Mouse (Mus musculus) limb, embryonic 14.5 days (tissue): ENCODE measurements around the gene Dennd6b. TPM values are rescaled to one million over a fixed set of nuclear protein-coding genes. Genes with fewer than 3 reads are reported as not detected.
A peak's percentile ranks its signal among the peaks of the same experiment; 100 is the strongest.

Source experiments
- ATAC-seq: fragments of 200-750 bp; cut with Nextera tagmentation; 2 replicates; pipeline ENCODE4 v1.8.0; 2017; ENCODE audit warnings: low read depth, moderate number of reproducible peaks, moderate TSS enrichment; ENCODE audit not compliant: low FRiP score
- DNase-seq: peaks from one replicate; pipeline ENCODE4 v3.0.0-alpha.2; 2015; ENCODE audit warnings: low spot score
- H3K27ac ChIP-seq: fragments of 300-500 bp; sonication (generic); replicated peaks from 2 replicates; pipeline ENCODE4 v1.5.1; 2014; ENCODE audit warnings: low read depth, mild to moderate bottlenecking, low read length, moderate library complexity, mixed read lengths
- H3K27me3 ChIP-seq: fragments of 300-500 bp; sonication (generic); 2 replicates; pipeline ENCODE4 v1.6.1; 2014; ENCODE audit warnings: low read length, mixed read lengths; ENCODE audit not compliant: control insufficient read depth, insufficient read depth
- H3K36me3 ChIP-seq: fragments of 300-500 bp; sonication (generic); 2 replicates; pipeline ENCODE4 v1.6.1; 2014; ENCODE audit warnings: mild to moderate bottlenecking, low read length, moderate library complexity, mixed read lengths; ENCODE audit not compliant: control insufficient read depth, insufficient read depth
- H3K4me1 ChIP-seq: fragments of 300-500 bp; sonication (generic); 2 replicates; pipeline ENCODE4 v1.6.1; 2014; ENCODE audit warnings: antibody characterized with exemption, low read length, mixed read lengths; ENCODE audit not compliant: control insufficient read depth, insufficient read depth
- H3K4me2 ChIP-seq: fragments of 300-500 bp; sonication (generic); replicated peaks from 2 replicates; pipeline ENCODE4 v1.6.1; 2014; ENCODE audit warnings: low read depth, mild to moderate bottlenecking, low read length, moderate library complexity; ENCODE audit not compliant: severe bottlenecking
- H3K4me3 ChIP-seq: fragments of 300-500 bp; sonication (generic); replicated peaks from 2 replicates; pipeline ENCODE4 v1.5.1; 2014; ENCODE audit warnings: low read length
- H3K9ac ChIP-seq: fragments of 300-500 bp; sonication (generic); 2 replicates; pipeline ENCODE4 v1.6.1; 2014; ENCODE audit warnings: mild to moderate bottlenecking, low read depth, low read length, moderate library complexity; ENCODE audit not compliant: severe bottlenecking
- H3K9me3 ChIP-seq: fragments of 300-500 bp; sonication (generic); 2 replicates; pipeline ENCODE4 v1.6.1; 2016; ENCODE audit warnings: low read length; ENCODE audit not compliant: control insufficient read depth
- POLR2A ChIP-seq: fragments of 200-500 bp; IDR thresholded peaks from 2 replicates; pipeline ENCODE4 v1.8.0; 2012; ENCODE audit warnings: inconsistent platforms, mild to moderate bottlenecking, moderate library complexity, borderline replicate concordance; ENCODE audit not compliant: insufficient read depth, insufficient read length; ENCODE audit errors: extremely low read depth
- WGBS: fragments of 180-500 bp; shearing (Covaris S2); extraction: QIAGEN DNeasy Blood & Tissue Kit; methylation state at CpG from one replicate; pipeline ENCODE4 v1.1.7; 2014; 5-methylcytosine and 5-hydroxymethylcytosine counted together
- polyA plus RNA-seq, 2 experiments: library from polyadenylated mRNA; depleted of rRNA in 1 of 2; stranded (reverse) in 1 of 2; unstranded in 1 of 2; fragments of >200 nt; fragmentation: Nextera tagmentation in 1 of 2; extraction: Ambion mirVana in 1 of 2; gene quantifications; 2 replicates each; pipeline versions ENCODE4 v1.2.1 to v1.2.3; 2012 to 2014

The Dennd6b gene
- polyA plus RNA-seq, 2 experiments, result 12.7 to 39.2 TPM

GRCm38 (mm10) chr15:89143134-89143533 lies 53.2 kb downstream of the Dennd6b start:
- WGBS, result 78% methylated on average over 2 of the region's 2 CpGs
- H3K27ac ChIP-seq, result no peak overlapping the region

DNA sequence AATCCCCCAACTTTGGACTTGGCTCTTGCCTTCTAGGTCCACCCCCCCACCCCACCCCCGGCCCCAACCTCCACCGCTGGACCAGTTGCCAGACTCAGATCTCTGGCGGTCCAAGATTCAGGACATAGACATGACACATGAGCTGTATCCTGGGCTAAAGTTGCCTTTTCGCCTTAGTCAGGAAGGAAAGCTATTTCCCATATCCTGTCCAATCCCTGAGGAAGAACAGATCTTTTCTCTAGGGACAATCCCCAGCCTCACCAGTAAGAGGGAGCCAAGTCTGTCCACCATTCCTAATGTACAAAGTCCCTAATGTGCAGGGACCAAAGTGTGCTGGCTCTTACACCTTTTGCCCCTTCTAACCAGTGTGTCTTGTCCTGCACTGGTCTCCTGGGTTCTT lies 54.4 kb downstream of the Dennd6b start:
- H3K9ac ChIP-seq, result no peak overlapping the region
- no peak overlapping the region for H3K4me2 ChIP-seq
- no peak for DNase-seq
- H3K36me3 ChIP-seq, result no peaks in the 10 kb centered on the region
- no peaks in the 10 kb centered on the region for H3K9me3 ChIP-seq
- TF ChIP-seq POLR2A, result no peak
- H3K27ac ChIP-seq, result no peak overlapping the region
- ATAC-seq, result no peak
- peaks cover 20% of the 10 kb centered on the region; the same call in 1 of the 2 replicates for H3K4me1 ChIP-seq
- WGBS, result 34% methylated on average over 4 of the region's 4 CpGs
- H3K4me3 ChIP-seq, result no peak overlapping the region
- H3K27me3 ChIP-seq, result peaks cover 26% of the 10 kb centered on the region

More at GRCm38 (mm10) chr15:89143134-89143533, 53.2 kb downstream of the Dennd6b start:
- no peak overlapping the region for H3K4me2 ChIP-seq
- no peaks in the 10 kb centered on the region for H3K36me3 ChIP-seq
- H3K9ac ChIP-seq, result no peak overlapping the region
- ATAC-seq (no peak), DNase-seq (no peak)
- no peaks in the 10 kb centered on the region for H3K9me3 ChIP-seq
- H3K4me3 ChIP-seq, result no peak overlapping the region
- no peak for TF ChIP-seq POLR2A
- H3K27me3 ChIP-seq, result peaks cover 37% of the 10 kb centered on the region
- H3K4me1 ChIP-seq, result peaks cover 28% of the 10 kb centered on the region; the same call in 1 of the 2 replicates

- H3K4me1 ChIP-seq, result peaks cover 15% of the 10 kb centered on the region; the same call in 1 of the 2 replicates
- no peak overlapping the region for H3K4me3 ChIP-seq
- no peak overlapping the region for H3K4me2 ChIP-seq
- no peak overlapping the region for H3K9ac ChIP-seq
- H3K27me3 ChIP-seq, result peaks cover 24% of the 10 kb centered on the region
- H3K9me3 ChIP-seq, result no peaks in the 10 kb centered on the region
- ATAC-seq, result no peak
- WGBS, result 15% methylated on average over 5 of the region's 5 CpGs
- H3K27ac ChIP-seq, result no peak overlapping the region
- no peaks in the 10 kb centered on the region for H3K36me3 ChIP-seq
- no peak for DNase-seq
- no peak for TF ChIP-seq POLR2A
Observed at GRCm38 (mm10) chr15:89141443-89141842, 54.9 kb downstream of the Dennd6b start.

GRCm38 (mm10) chr15:89140659-89141252 lies 55.5 kb downstream of the Dennd6b start, which contains the start of gene Mapk12:
Mapk12 (minus strand) TSS chr15:89140703.
- Histone ChIP-seq H3K27ac (no peak within 1 kb of the TSS), H3K4me3 (peak within 1 kb of the TSS; percentile 49), H3K4me2 (peak within 1 kb of the TSS; percentile 95), H3K9ac (peak within 1 kb of the TSS; percentile 47), H3K36me3 (no peaks in the 10 kb centered on the region), H3K9me3 (no peaks in the 10 kb centered on the region), H3K27me3 (peaks cover 18% of the 10 kb centered on the region), H3K4me1 (peaks cover 10% of the 10 kb centered on the region; the same call in 1 of the 2 replicates)
- no peak for TF ChIP-seq POLR2A
- ATAC-seq (peak; percentile 39; the same call in 1 of the 2 replicates), DNase-seq (no peak)
- WGBS, result 1% methylated on average over 20 of the region's 21 CpGs

DNA sequence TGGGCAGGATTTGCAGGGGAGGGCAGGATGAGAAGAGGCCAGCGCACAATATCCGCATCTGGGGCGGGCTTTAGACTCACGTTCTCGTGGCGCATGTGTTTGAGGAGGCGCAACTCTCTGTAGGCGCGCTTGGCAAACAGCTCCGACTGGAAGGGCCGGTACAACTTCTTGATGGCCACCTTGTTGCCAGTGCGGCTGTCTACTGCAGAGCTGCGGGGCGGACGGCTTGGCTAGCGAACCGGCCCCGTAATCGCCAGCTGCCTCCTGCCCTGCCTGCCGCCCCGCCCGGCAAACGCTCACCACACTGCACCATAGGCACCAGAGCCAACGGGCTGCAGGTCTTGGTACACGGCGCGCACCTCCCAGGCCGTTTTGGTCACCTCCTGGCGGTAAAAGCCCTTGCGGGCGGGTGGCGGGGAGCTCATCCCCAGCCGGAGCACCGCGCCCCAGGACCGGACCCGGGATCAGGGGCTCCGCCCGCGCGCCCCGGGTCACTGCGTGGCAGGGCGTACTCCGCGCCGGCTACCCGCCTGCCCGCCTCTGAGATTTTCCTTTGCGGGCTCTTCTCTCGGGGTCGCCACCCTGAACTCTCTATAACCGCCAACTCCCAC lies 56.1 kb downstream of the Dennd6b start:
- Histone ChIP-seq H3K27me3 (peaks cover 18% of the 10 kb centered on the region), H3K4me3 (peak overlapping the region; percentile 49), H3K4me1 (peaks cover 10% of the 10 kb centered on the region; the same call in 1 of the 2 replicates), H3K9ac (peak overlapping the region; percentile 47), H3K9me3 (no peaks in the 10 kb centered on the region), H3K36me3 (no peaks in the 10 kb centered on the region), H3K4me2 (peak overlapping the region; percentile 95), H3K27ac (no peak overlapping the region)
- TF ChIP-seq POLR2A, result no peak
- under 1% methylated on average over 51 of the region's 53 CpGs for WGBS
- peak; percentile 11; the same call in 1 of the 2 replicates for ATAC-seq
- no peak for DNase-seq
